Mouse (Mus musculus) intestine, postnatal 0 days (tissue): Measurements from ENCODE around the gene Hsd17b12. TPM values are rescaled to one million over a fixed set of nuclear protein-coding genes. Genes with fewer than 3 reads are reported as not detected.

Experiments
- ATAC-seq: fragments of 200-750 bp; cut with Nextera tagmentation; 2 replicates; pipeline ENCODE4 v1.8.0; 2017; ENCODE audit warnings: mild to moderate bottlenecking, moderate TSS enrichment, moderate library complexity
- H3K27ac ChIP-seq: fragments of 300-500 bp; sonication (generic); 2 replicates; pipeline ENCODE4 v1.5.1; 2014; ENCODE audit warnings: mild to moderate bottlenecking, low read depth, low read length, moderate library complexity
- H3K27me3 ChIP-seq: fragments of 300-500 bp; sonication (generic); replicated peaks from 2 replicates; pipeline ENCODE4 v1.6.1; 2014; ENCODE audit warnings: low read length, mixed read lengths; ENCODE audit not compliant: control insufficient read depth, insufficient read depth
- H3K36me3 ChIP-seq: fragments of 300-500 bp; sonication (generic); 2 replicates; pipeline ENCODE4 v1.6.1; 2014; ENCODE audit warnings: mild to moderate bottlenecking, moderate library complexity; ENCODE audit not compliant: control insufficient read depth, insufficient read depth
- H3K4me1 ChIP-seq: fragments of 300-500 bp; sonication (generic); replicated peaks from 2 replicates; pipeline ENCODE4 v1.6.1; 2014; ENCODE audit warnings: antibody characterized with exemption, low read length, mixed read lengths; ENCODE audit not compliant: control insufficient read depth, insufficient read depth
- H3K4me2 ChIP-seq: fragments of 300-500 bp; sonication (generic); replicated peaks from 2 replicates; pipeline ENCODE4 v1.6.1; 2014; ENCODE audit warnings: low read depth, mild to moderate bottlenecking, moderate library complexity
- H3K4me3 ChIP-seq: fragments of 300-500 bp; sonication (generic); 2 replicates; pipeline ENCODE4 v1.5.1; 2014; ENCODE audit warnings: low read depth, low read length
- H3K9ac ChIP-seq: fragments of 300-500 bp; sonication (generic); 2 replicates; pipeline ENCODE4 v1.6.1; 2014; ENCODE audit warnings: mild to moderate bottlenecking, low read depth, low read length
- H3K9me3 ChIP-seq: fragments of 300-500 bp; sonication (generic); 2 replicates; pipeline ENCODE4 v1.6.1; 2016; ENCODE audit warnings: mixed run types; ENCODE audit not compliant: control insufficient read depth
- CTCF ChIP-seq: sonication (generic); IDR thresholded peaks from 2 replicates; pipeline ENCODE4 v1.5.1; 2016; ENCODE audit warnings: low read depth, mild to moderate bottlenecking, control low read depth, antibody characterized with exemption, moderate library complexity
- WGBS: fragments of 180-500 bp; shearing (Covaris S2); extraction: QIAGEN DNeasy Blood & Tissue Kit; methylation state at CpG from one replicate; pipeline ENCODE4 v1.1.7; 2014; 5-methylcytosine and 5-hydroxymethylcytosine counted together
- polyA plus RNA-seq: library from polyadenylated mRNA; unstranded; fragments of >200 nt; fragmentation: Nextera tagmentation; extraction: Ambion mirVana; gene quantifications from 2 replicates; pipeline ENCODE4 v1.2.1, GENCODE M21; 2015

The Hsd17b12 gene
- polyA plus RNA-seq, 1 experiment from 2014 or later, result 95.4 TPM

DNA sequence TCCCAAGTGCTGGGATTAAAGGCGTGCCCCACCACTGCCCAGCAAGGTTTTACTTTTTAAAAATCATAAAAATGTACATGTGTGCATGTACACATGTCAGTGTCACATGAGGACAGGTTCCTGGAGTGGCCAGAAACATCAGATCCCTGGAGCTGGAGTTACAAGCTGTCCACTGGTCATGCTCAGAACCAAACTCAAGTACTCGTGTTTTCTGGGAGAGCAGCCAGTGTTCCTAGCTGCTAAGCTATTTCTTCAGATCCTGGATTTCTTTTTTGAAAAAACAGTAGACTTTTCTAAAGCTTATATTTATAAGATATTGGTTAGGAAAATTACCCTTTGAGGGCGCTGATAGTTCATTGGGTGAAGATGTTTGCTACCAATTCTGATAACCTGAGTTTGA lies 18.6 kb upstream of the Hsd17b12 start:
- no peak overlapping the region for H3K27ac ChIP-seq
- no peak for TF ChIP-seq CTCF
- no peaks in the 10 kb centered on the region for H3K36me3 ChIP-seq
- no peak overlapping the region for H3K9ac ChIP-seq
- 83% methylated on average over 3 of the region's 3 CpGs for WGBS
- H3K9me3 ChIP-seq, result no peaks in the 10 kb centered on the region
- H3K27me3 ChIP-seq, result no peaks in the 10 kb centered on the region
- peaks cover 5% of the 10 kb centered on the region; the same call in 1 of the 2 replicates for H3K4me1 ChIP-seq
- H3K4me2 ChIP-seq, result no peak overlapping the region
- H3K4me3 ChIP-seq, result no peak overlapping the region
- no peak for ATAC-seq

DNA sequence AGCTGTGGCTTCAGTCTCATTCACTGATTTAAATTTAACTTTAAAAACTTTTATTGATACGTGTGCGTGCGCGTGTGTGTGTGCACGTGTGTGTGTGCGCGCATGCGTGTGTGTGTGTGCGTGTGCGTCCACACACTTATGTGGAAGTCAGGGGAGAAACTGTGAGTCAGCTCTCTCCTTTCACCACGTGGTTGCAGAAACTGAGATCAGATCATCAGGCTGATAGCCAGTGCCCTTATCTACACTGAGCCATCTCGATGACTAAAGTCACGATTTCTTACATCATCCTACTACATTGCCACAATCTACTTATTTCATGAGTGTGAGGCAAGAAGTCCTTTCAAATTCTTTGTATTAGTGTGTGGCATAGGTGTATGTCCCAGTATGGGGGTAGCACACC lies 15.8 kb upstream of the Hsd17b12 start:
- H3K4me3 ChIP-seq, result no peak overlapping the region
- no peaks in the 10 kb centered on the region for H3K9me3 ChIP-seq
- WGBS, result 85% methylated on average over 13 of the region's 13 CpGs
- H3K4me1 ChIP-seq, result peaks cover 5% of the 10 kb centered on the region; the same call in 1 of the 2 replicates
- no peak for ATAC-seq
- H3K27ac ChIP-seq, result no peak overlapping the region
- H3K36me3 ChIP-seq, result no peaks in the 10 kb centered on the region
- no peak overlapping the region for H3K4me2 ChIP-seq
- no peak overlapping the region for H3K9ac ChIP-seq
- H3K27me3 ChIP-seq, result no peaks in the 10 kb centered on the region
- no peak for TF ChIP-seq CTCF

GRCm38 (mm10) chr2:94163207-94163606 lies 5.4 kb upstream of the Hsd17b12 start:
- Histone ChIP-seq H3K36me3 (no peaks in the 10 kb centered on the region), H3K27me3 (no peaks in the 10 kb centered on the region; the same call in 1 of the 2 replicates), H3K9me3 (no peaks in the 10 kb centered on the region), H3K9ac (no peak overlapping the region), H3K4me1 (no peaks in the 10 kb centered on the region; the same call in 1 of the 2 replicates), H3K27ac (no peak overlapping the region), H3K4me2 (no peak overlapping the region), H3K4me3 (no peak overlapping the region)
- WGBS, result 56% methylated on average over 2 of the region's 2 CpGs
- no peak for TF ChIP-seq CTCF
- ATAC-seq, result no peak

DNA sequence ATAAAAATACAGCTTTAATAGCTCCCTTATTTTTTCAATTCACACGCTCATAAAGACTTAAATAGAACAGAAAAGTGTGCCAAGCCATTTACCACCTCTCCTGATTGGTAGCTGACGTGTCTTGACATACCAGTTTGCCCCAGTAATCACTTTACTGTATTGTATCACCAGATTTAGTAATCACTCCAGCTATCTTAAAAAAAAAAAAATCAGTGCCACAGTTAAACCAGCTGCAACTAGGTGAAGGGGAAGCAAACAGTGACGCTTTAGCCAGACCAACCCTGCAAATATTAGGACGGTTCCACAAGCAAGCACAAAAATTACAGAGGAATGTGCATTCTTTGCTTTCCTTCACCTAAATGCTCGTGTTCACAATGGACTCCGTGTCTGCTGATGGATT lies 4.4 kb upstream of the Hsd17b12 start:
- no peaks in the 10 kb centered on the region for H3K36me3 ChIP-seq
- ATAC-seq, result no peak
- H3K4me1 ChIP-seq, result no peaks in the 10 kb centered on the region; the same call in 1 of the 2 replicates
- H3K9ac ChIP-seq, result no peak overlapping the region
- no peaks in the 10 kb centered on the region; the same call in 1 of the 2 replicates for H3K27me3 ChIP-seq
- no peak overlapping the region for H3K27ac ChIP-seq
- no peak overlapping the region for H3K4me3 ChIP-seq
- no peaks in the 10 kb centered on the region for H3K9me3 ChIP-seq
- 57% methylated on average over 6 of the region's 6 CpGs for WGBS
- no peak overlapping the region for H3K4me2 ChIP-seq
- no peak for TF ChIP-seq CTCF

DNA sequence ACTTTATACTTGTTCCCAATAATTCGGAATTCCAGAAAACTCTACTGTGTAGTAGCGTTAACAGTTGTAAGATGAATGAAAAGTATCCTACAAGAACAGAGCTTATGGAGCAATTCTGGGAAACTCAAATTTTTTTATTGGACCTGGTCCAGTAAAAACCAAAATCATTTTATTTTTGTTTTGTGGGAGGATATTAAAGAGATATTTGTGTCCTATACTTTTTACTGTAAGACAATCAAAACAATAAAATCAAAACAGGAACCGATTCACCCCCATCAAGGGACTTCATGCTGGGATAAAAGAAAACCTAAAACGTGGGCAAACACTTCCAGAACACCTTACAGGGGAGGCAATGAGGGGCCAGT lies 738 bp upstream of the Hsd17b12 start:
- WGBS, result 25% methylated on average over 4 of the region's 4 CpGs
- Histone ChIP-seq H3K27me3 (no peaks in the 10 kb centered on the region), H3K4me2 (peak overlapping the region; percentile 65), H3K4me3 (peak overlapping the region; percentile 51), H3K9ac (no peak overlapping the region; the same call in 1 of the 2 replicates), H3K36me3 (no peaks in the 10 kb centered on the region), H3K27ac (peak overlapping the region; percentile 77), H3K4me1 (peaks cover 10% of the 10 kb centered on the region; the same call in 1 of the 2 replicates), H3K9me3 (no peaks in the 10 kb centered on the region)
- TF ChIP-seq CTCF, result no peak
- no peak for ATAC-seq

DNA sequence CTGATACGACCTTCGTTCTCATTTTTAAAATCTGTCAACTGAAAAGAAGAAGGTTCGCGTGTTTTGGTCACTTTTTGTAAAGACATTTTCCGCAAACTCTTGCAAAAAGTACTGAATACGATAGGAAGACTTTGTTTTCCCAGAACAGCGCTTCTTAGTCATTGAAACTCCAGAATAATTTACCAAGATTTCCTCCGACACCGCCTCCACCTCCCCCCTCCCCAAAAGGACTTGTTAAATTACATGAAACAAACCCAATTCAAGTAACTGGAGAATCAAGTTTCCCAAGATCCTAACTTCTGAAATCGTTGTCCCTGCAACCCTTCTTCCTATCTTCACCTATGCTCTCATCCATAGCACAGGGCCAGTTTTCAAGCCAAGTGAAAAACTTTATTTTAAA lies 713 bp downstream of the Hsd17b12 start:
- Histone ChIP-seq H3K27ac (peak overlapping the region; percentile 84), H3K4me2 (peak overlapping the region; percentile 69), H3K36me3 (no peaks in the 10 kb centered on the region), H3K9me3 (no peaks in the 10 kb centered on the region), H3K27me3 (no peaks in the 10 kb centered on the region), H3K4me1 (peaks cover 10% of the 10 kb centered on the region; the same call in 1 of the 2 replicates), H3K4me3 (peak overlapping the region; percentile 97), H3K9ac (peak overlapping the region; percentile 94)
- no peak for TF ChIP-seq CTCF
- no peak for ATAC-seq
- WGBS, result 1% methylated on average over 10 of the region's 10 CpGs

DNA sequence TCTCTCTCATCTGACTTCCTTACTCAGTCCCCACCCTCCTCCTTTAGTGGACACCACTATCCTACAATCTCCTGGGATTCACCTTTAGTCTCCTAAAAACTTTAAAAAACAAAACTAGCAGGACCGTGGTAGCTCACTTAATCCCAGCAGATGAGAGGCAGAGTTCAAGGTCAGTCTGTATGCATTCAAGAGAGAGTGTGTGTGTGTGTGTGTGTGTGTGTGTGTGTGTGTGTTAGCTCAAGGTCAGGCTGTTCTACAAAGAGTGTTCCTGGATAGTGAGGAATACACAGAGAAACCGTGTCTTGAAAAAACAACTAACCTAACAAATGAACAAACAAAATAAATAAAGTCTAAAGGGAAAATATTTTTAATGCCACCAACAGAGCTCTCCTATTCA lies 12.6 kb downstream of the Hsd17b12 start:
- ATAC-seq, result no peak
- H3K4me3 ChIP-seq, result no peak overlapping the region
- no peaks in the 10 kb centered on the region for H3K4me1 ChIP-seq
- H3K9me3 ChIP-seq, result no peaks in the 10 kb centered on the region
- no peaks in the 10 kb centered on the region for H3K36me3 ChIP-seq
- peak overlapping the region; percentile 63 for H3K27ac ChIP-seq
- 0 out of 2 replicates have a peak overlapping the region, but pooled peaks have one; percentile 9 for H3K4me2 ChIP-seq
- H3K27me3 ChIP-seq, result no peaks in the 10 kb centered on the region
- 42% methylated on average over 2 of the region's 2 CpGs for WGBS
- no peak overlapping the region for H3K9ac ChIP-seq
- no peak for TF ChIP-seq CTCF
